Mouse (Mus musculus) midbrain, embryonic 11.5 days (tissue): ENCODE measurements at regions not wholly inside any gene's neighbourhood (a gene's known extent, or its start where the extent isn't known, plus 50 kb on each side); places are given as distances from the start of the nearest gene placed in this dataset.

Experiments used
- ATAC-seq: fragments of 200-750 bp; cut with Nextera tagmentation; 2 replicates; pipeline ENCODE4 v1.8.0; 2017; ENCODE audit warnings: moderate TSS enrichment, moderate library complexity; ENCODE audit not compliant: low FRiP score
- DNase-seq: peaks from one replicate; pipeline ENCODE4 v3.0.0; 2015; ENCODE audit warnings: low spot score; ENCODE audit errors: missing footprints
- H3K27ac ChIP-seq: fragments of 300-500 bp; sonication (generic); 2 replicates; pipeline ENCODE4 v1.5.1; 2014; ENCODE audit warnings: low read depth, low read length
- H3K27me3 ChIP-seq: fragments of 300-500 bp; sonication (generic); 2 replicates; pipeline ENCODE4 v1.6.1; 2014; ENCODE audit warnings: mild to moderate bottlenecking, low read length, moderate library complexity, mixed read lengths; ENCODE audit not compliant: control insufficient read depth, insufficient read depth
- H3K36me3 ChIP-seq: fragments of 300-500 bp; sonication (generic); 2 replicates; pipeline ENCODE4 v1.6.1; 2014; ENCODE audit warnings: mild to moderate bottlenecking, low read length, moderate library complexity, mixed read lengths; ENCODE audit not compliant: control insufficient read depth, insufficient read depth
- H3K4me1 ChIP-seq: fragments of 300-500 bp; sonication (generic); 2 replicates; pipeline ENCODE4 v1.6.1; 2014; ENCODE audit warnings: low read length; ENCODE audit not compliant: control insufficient read depth, insufficient read depth
- H3K4me2 ChIP-seq: fragments of 300-500 bp; sonication (generic); 2 replicates; pipeline ENCODE4 v1.6.1; 2014; ENCODE audit warnings: mild to moderate bottlenecking, moderate library complexity
- H3K4me3 ChIP-seq: fragments of 300-500 bp; sonication (generic); 2 replicates; pipeline ENCODE4 v1.5.1; 2014; ENCODE audit warnings: low read depth, low read length
- H3K9ac ChIP-seq: fragments of 300-500 bp; sonication (generic); 2 replicates; pipeline ENCODE4 v1.6.1; 2014; ENCODE audit warnings: low read length
- H3K9me3 ChIP-seq: fragments of 300-500 bp; sonication (generic); 2 replicates; pipeline ENCODE4 v1.6.1; 2016; ENCODE audit warnings: low read length; ENCODE audit not compliant: control insufficient read depth
- WGBS: fragments of 180-500 bp; shearing (Covaris S2); extraction: QIAGEN DNeasy Blood & Tissue Kit; methylation state at CpG from one replicate; pipeline ENCODE4 v1.1.7; 2014; 5-methylcytosine and 5-hydroxymethylcytosine counted together

- no peaks in the 10 kb centered on the region for H3K36me3 ChIP-seq
- H3K27ac ChIP-seq = no peak overlapping the region
- H3K4me2 ChIP-seq = no peak overlapping the region
- H3K4me3 ChIP-seq = no peak overlapping the region
- H3K9me3 ChIP-seq = no peaks in the 10 kb centered on the region
- H3K27me3 ChIP-seq = peaks cover 16% of the 10 kb centered on the region
- DNase-seq (no peak), ATAC-seq (no peak)
- peaks cover 11% of the 10 kb centered on the region for H3K4me1 ChIP-seq
- no peak overlapping the region for H3K9ac ChIP-seq
- WGBS = 64% methylated on average over 5 of the region's 5 CpGs
Observed at GRCm38 (mm10) chr9:46440226-46440625, 120.4 kb upstream of the 4931429L15Rik start.

- 74% methylated on average over 3 of the region's 3 CpGs for WGBS
- H3K9ac ChIP-seq = no peak overlapping the region
- H3K27me3 ChIP-seq = no peaks in the 10 kb centered on the region
- H3K4me1 ChIP-seq = no peaks in the 10 kb centered on the region
- no peak overlapping the region for H3K4me3 ChIP-seq
- no peak overlapping the region for H3K4me2 ChIP-seq
- ATAC-seq (no peak), DNase-seq (no peak)
- H3K36me3 ChIP-seq = no peaks in the 10 kb centered on the region
- H3K9me3 ChIP-seq = no peaks in the 10 kb centered on the region
- no peak overlapping the region for H3K27ac ChIP-seq
Observed at GRCm38 (mm10) chr9:46434700-46435099, 114.9 kb upstream of the 4931429L15Rik start.

GRCm38 (mm10) chr9:46433716-46434115 is 113.9 kb upstream of the 4931429L15Rik start:
- Histone ChIP-seq H3K27ac (no peak overlapping the region), H3K4me2 (no peak overlapping the region), H3K36me3 (no peaks in the 10 kb centered on the region), H3K9me3 (no peaks in the 10 kb centered on the region), H3K4me1 (no peaks in the 10 kb centered on the region), H3K9ac (no peak overlapping the region), H3K27me3 (no peaks in the 10 kb centered on the region), H3K4me3 (no peak overlapping the region)
- no peak for ATAC-seq
- WGBS = 71% methylated on average over 5 of the region's 5 CpGs
- no peak for DNase-seq

- H3K27ac ChIP-seq = no peak overlapping the region
Observed at GRCm38 (mm10) chr9:46431053-46431452, 111.3 kb upstream of the 4931429L15Rik start.

GRCm38 (mm10) chr9:46423184-46423967 is 103.6 kb upstream of the 4931429L15Rik start:
- Histone ChIP-seq H3K4me1 (no peaks in the 10 kb centered on the region), H3K9ac (no peak overlapping the region), H3K9me3 (no peaks in the 10 kb centered on the region), H3K27me3 (no peaks in the 10 kb centered on the region), H3K36me3 (no peaks in the 10 kb centered on the region), H3K4me3 (no peak overlapping the region), H3K4me2 (no peak overlapping the region), H3K27ac (no peak overlapping the region)
- DNase-seq (no peak), ATAC-seq (no peak)
- WGBS = 86% methylated on average over 12 of the region's 12 CpGs

More at GRCm38 (mm10) chr9:46431053-46431452, 111.3 kb upstream of the 4931429L15Rik start:
- 75% methylated on average over 13 of the region's 13 CpGs for WGBS
- H3K4me3 ChIP-seq = no peak overlapping the region
- DNase-seq (no peak), ATAC-seq (0 out of 2 replicates have a peak, but pooled peaks have one; percentile 48)
- no peak overlapping the region for H3K4me2 ChIP-seq
- no peak overlapping the region for H3K9ac ChIP-seq
- no peaks in the 10 kb centered on the region for H3K9me3 ChIP-seq
- no peaks in the 10 kb centered on the region for H3K4me1 ChIP-seq
- no peaks in the 10 kb centered on the region for H3K27me3 ChIP-seq
- no peaks in the 10 kb centered on the region for H3K36me3 ChIP-seq

- whole genome bisulfite sequencing = 39% methylated on average over 7 of the region's 7 CpGs
- DNase-seq (no peak), ATAC-seq (no peak)
- Histone ChIP-seq H3K4me2 (no peak overlapping the region), H3K27me3 (no peaks in the 10 kb centered on the region), H3K4me1 (no peaks in the 10 kb centered on the region), H3K27ac (no peak overlapping the region), H3K4me3 (no peak overlapping the region), H3K9me3 (no peaks in the 10 kb centered on the region), H3K36me3 (no peaks in the 10 kb centered on the region), H3K9ac (no peak overlapping the region)
Observed at GRCm38 (mm10) chr9:46421688-46422274, 102.0 kb upstream of the 4931429L15Rik start.

- 85% methylated on average over 10 of the region's 10 CpGs for WGBS
- no peaks in the 10 kb centered on the region for H3K27me3 ChIP-seq
- H3K36me3 ChIP-seq = no peaks in the 10 kb centered on the region
- H3K9me3 ChIP-seq = no peaks in the 10 kb centered on the region
- no peak overlapping the region for H3K4me2 ChIP-seq
- ATAC-seq = no peak
- peak; percentile 60 for DNase-seq
- no peaks in the 10 kb centered on the region for H3K4me1 ChIP-seq
- H3K27ac ChIP-seq = no peak overlapping the region
- no peak overlapping the region for H3K9ac ChIP-seq
- H3K4me3 ChIP-seq = no peak overlapping the region
Observed at GRCm38 (mm10) chr9:46411686-46412085, 91.9 kb upstream of the 4931429L15Rik start.

GRCm38 (mm10) chr9:46408776-46409175 is 89.0 kb upstream of the 4931429L15Rik start:
- Histone ChIP-seq H3K36me3 (no peaks in the 10 kb centered on the region), H3K27me3 (no peaks in the 10 kb centered on the region), H3K27ac (no peak overlapping the region), H3K4me3 (no peak overlapping the region), H3K9me3 (no peaks in the 10 kb centered on the region), H3K4me2 (no peak overlapping the region), H3K4me1 (no peaks in the 10 kb centered on the region), H3K9ac (no peak overlapping the region)
- no peak for DNase-seq
- no peak for ATAC-seq
- 67% methylated on average over 10 of the region's 10 CpGs for WGBS

GRCm38 (mm10) chr9:46406606-46407005 is 86.8 kb upstream of the 4931429L15Rik start:
- no peaks in the 10 kb centered on the region for H3K36me3 ChIP-seq
- no peaks in the 10 kb centered on the region for H3K9me3 ChIP-seq
- 83% methylated on average over 8 of the region's 8 CpGs for WGBS
- H3K4me3 ChIP-seq = no peak overlapping the region
- no peak overlapping the region for H3K9ac ChIP-seq
- no peaks in the 10 kb centered on the region for H3K27me3 ChIP-seq
- no peaks in the 10 kb centered on the region for H3K4me1 ChIP-seq
- no peak overlapping the region for H3K27ac ChIP-seq
- ATAC-seq = no peak
- no peak for DNase-seq
- no peak overlapping the region for H3K4me2 ChIP-seq
